Mouse (Mus musculus): ENCODE results near the gene Pgm5. TPM values are rescaled to one million over a fixed set of nuclear protein-coding genes. Genes with fewer than 3 reads are reported as not detected.
"Not testable (repeated sequence)": the region's sequence is repeated elsewhere in the genome, so short reads cannot be mapped to it uniquely, and the experiment has no call there.

The Pgm5 gene
- polyA plus RNA-seq, 1 experiment from 2014 or later, result 2.8 TPM

DNA sequence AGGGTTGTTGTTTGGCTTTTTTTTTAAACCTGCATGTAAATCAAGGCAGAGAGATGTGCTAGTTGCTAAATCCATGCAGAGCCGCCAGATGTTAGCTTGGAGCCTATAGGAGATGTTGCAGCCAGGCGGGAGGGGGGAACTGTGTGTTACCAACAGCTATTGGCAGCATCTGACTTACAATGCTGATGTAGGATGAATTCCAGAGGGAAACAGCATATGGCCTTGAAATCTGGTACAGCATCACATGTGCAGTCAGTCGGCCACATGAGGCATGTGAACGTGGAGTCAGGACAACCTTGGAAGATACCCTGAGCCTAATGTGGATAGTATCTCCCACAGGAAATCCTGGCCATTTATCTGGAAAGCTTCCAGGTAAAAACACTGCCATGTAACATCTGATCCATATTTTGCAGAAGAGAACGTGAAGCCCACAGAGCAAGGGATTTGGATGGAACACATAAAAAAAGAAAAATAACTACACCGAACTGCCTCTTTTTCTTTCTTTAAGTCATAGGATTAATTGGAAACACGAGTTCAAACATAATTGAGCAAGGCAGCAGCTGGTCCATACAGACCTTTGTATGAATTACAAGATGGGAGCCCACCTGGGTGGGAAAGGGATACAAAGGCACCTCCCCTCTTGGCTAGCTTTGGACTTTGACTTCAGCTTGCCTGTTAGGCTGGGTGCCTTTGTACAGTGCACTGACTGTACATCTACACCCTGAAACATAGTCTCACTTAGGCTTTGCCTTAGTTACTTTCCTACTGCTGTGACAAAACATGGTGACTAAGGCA lies 145.2 kb downstream of the Pgm5 start:
- Histone ChIP-seq H3K36me3 (no peaks in the 10 kb centered on the region), H3K4me1 (no peaks in the 10 kb centered on the region), H3K9me3 (replicated peaks) (no peaks in the 10 kb centered on the region), H3K27ac (no peak overlapping the region), H3K9ac (no peak overlapping the region), H3K4me3 (replicated peaks) (no peak overlapping the region), H3K27me3 (no peaks in the 10 kb centered on the region), H3K4me2 (no peak overlapping the region)
- WGBS, result 72% methylated on average over 7 of the region's 7 CpGs
- ATAC-seq (replicated peaks; ENCODE audit: low FRiP score), result no peak

DNA sequence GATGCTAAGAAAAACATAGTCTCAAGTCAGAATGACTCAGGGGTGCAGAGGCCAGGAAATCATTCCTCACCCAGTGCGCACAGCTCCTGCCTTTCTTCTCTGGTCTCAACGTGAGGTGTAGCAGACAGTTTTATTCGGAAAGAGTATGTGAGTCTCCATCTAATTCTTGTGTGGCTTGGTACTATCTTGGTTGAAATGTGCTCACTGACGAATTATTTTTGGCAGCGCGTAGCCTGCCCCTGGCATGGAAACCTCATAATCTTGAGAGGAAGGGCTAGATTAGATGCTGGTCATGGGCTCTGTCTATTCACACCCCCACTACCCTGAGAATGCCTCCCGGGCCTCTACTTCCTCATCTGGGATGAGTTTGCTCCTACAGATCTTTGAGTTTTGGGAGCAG lies 153.6 kb downstream of the Pgm5 start:
- no peak overlapping the region for H3K4me2 ChIP-seq
- no peak overlapping the region for H3K4me3 ChIP-seq (replicated peaks)
- H3K27ac ChIP-seq, result no peak overlapping the region
- no peaks in the 10 kb centered on the region for H3K27me3 ChIP-seq
- no peaks in the 10 kb centered on the region for H3K36me3 ChIP-seq
- no peaks in the 10 kb centered on the region for H3K9me3 ChIP-seq (replicated peaks)
- H3K4me1 ChIP-seq, result peaks cover 15% of the 10 kb centered on the region
- 69% methylated on average over 7 of the region's 7 CpGs for WGBS
- ATAC-seq (replicated peaks; ENCODE audit: low FRiP score), result no peak
- H3K9ac ChIP-seq, result no peak overlapping the region

DNA sequence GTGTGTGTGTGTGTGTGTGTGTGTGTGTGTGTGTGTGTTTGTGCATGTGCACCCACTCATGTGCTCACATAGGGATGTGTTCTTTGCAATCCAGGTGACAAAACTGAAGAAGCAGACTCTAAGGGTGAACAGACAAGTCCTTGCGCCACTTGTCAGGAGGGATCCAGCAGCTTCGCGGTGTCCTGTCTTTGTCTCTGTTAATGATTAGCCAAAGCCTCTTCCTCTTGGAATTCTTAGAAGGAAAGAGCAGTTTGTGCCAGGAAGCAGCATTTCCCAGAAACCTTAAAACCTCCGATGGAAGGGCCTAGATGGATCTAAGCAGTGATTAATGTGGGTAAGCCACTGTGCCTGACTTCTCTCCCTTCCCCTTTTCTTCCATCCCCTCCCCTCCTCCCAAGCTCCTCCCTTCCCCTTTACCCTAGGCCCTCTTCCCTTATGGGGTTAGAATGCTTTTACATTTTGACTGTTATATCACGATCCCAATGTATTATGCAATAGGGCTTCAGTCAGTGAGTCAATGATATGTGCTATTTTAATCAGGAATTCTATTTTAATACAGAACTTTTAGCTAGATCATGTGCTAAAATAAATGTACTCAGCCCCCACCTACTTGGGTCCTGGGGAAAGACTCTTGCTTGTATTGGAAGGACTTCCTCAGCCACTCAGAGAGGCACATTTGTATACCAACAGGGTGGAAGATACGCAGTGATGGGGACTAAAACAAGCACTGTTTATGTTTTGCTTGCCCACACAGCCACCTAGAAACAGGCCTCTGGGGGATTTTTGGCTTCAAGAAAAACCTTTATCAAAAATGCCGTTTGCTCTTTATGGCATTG lies 154.4 kb downstream of the Pgm5 start:
- H3K36me3 ChIP-seq, result no peaks in the 10 kb centered on the region
- H3K4me2 ChIP-seq, result no peak overlapping the region
- WGBS, result 63% methylated on average over 7 of the region's 7 CpGs
- H3K4me3 ChIP-seq (replicated peaks), result no peak overlapping the region
- H3K27me3 ChIP-seq, result no peaks in the 10 kb centered on the region
- 0 out of 2 replicates have a peak, but pooled peaks have one; percentile 6 for ATAC-seq (replicated peaks; ENCODE audit: low FRiP score)
- peaks cover 21% of the 10 kb centered on the region for H3K4me1 ChIP-seq
- no peak overlapping the region for H3K27ac ChIP-seq
- no peak overlapping the region for H3K9ac ChIP-seq
- H3K9me3 ChIP-seq (replicated peaks), result no peaks in the 10 kb centered on the region

DNA sequence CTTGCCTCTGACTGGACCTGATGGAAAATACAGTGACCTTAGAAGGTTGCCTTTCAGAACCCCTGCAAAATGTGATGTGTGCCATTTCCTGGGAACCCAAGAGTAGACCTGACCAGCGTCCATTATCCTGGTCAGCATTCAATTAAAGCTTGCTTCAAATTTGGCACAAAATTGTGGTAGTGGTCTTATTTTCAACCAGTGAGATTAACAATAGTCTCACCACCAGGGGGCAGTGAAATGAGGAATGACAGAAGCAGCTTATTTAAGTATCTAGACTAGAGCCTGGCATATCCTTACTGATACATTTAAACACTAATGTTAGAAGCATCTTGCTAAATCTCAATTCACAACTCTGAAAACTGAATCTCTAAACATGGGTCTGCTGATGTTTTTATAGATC lies 156.3 kb downstream of the Pgm5 start:
- Histone ChIP-seq H3K4me3 (replicated peaks) (no peak overlapping the region), H3K9me3 (replicated peaks) (no peaks in the 10 kb centered on the region), H3K27me3 (no peaks in the 10 kb centered on the region), H3K4me2 (no peak overlapping the region), H3K36me3 (no peaks in the 10 kb centered on the region), H3K9ac (no peak overlapping the region), H3K27ac (no peak overlapping the region), H3K4me1 (peaks cover 32% of the 10 kb centered on the region)
- 77% methylated on average over 1 of the region's 1 CpGs for WGBS
- ATAC-seq (replicated peaks; ENCODE audit: low FRiP score), result no peak

DNA sequence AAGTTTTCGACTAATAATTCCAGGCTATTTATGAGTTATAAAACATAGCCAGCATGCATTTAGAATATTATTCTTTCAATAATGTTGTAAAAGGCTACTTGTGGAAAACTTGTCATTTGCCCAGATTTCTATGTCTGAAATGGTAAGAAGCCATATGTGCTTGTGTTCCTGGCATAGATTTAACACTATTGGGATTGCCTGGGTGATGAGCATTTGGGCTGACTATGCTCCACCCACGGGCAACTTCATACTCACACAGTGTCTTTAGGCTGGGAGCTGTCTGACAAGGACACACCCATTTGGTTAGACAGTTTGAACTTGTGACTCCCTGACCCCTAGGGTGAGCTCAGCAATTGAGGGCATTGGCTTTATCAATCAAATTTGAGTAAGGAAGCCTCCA lies 157.3 kb downstream of the Pgm5 start:
- no peaks in the 10 kb centered on the region for H3K9me3 ChIP-seq (replicated peaks)
- no peaks in the 10 kb centered on the region for H3K36me3 ChIP-seq
- no peak overlapping the region for H3K27ac ChIP-seq
- 70% methylated on average over 2 of the region's 2 CpGs for WGBS
- H3K27me3 ChIP-seq, result no peaks in the 10 kb centered on the region
- H3K4me2 ChIP-seq, result no peak overlapping the region
- ATAC-seq (replicated peaks; ENCODE audit: low FRiP score), result no peak
- H3K9ac ChIP-seq, result no peak overlapping the region
- H3K4me3 ChIP-seq (replicated peaks), result no peak overlapping the region
- H3K4me1 ChIP-seq, result peaks cover 34% of the 10 kb centered on the region

DNA sequence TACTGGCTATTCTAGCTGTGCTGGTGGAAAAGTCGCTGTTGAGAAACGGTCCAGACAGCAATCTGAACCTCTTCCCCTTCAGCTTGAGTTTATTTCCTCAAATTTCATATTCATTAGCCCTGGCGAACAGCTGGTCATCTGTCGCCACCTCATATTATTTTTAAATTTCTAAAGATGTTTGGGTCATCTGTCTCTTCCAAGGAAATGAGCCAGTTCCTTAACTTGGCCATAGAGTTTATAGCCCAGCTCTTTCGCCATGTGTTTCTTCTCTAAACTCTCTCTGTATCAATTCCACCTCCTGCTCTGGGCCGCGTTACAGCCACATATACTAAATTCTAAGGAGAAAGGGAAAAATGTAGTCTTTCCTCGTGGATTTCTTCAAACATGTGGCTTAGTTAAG lies 158.0 kb downstream of the Pgm5 start:
- no peaks in the 10 kb centered on the region for H3K9me3 ChIP-seq (replicated peaks)
- WGBS, result 61% methylated on average over 8 of the region's 8 CpGs
- H3K9ac ChIP-seq, result no peak overlapping the region
- no peak overlapping the region for H3K27ac ChIP-seq
- ATAC-seq (replicated peaks; ENCODE audit: low FRiP score), result no peak
- H3K36me3 ChIP-seq, result no peaks in the 10 kb centered on the region
- H3K4me2 ChIP-seq, result no peak overlapping the region
- H3K27me3 ChIP-seq, result no peaks in the 10 kb centered on the region
- H3K4me3 ChIP-seq (replicated peaks), result no peak overlapping the region
- peaks cover 39% of the 10 kb centered on the region for H3K4me1 ChIP-seq

DNA sequence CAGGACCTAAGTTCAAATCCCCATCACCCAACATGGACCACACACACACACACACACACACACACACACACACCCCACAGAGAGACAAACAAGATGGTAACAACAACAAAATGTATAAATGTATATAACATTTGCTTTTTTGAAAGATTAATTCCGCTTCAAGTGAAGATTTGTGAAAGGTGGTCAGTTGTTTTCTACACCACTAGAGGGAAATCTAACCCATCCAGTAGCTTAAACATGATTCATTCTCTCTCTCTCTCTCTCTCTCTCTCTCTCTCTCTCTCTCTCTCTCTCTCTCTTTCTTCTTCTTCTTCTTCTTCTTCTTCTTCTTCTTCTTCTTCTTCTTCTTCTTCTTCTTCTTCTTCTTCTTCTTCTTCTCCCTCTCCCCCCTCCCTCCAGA lies 158.5 kb downstream of the Pgm5 start:
- H3K9ac ChIP-seq; H3K36me3 ChIP-seq; H3K4me2 ChIP-seq; ATAC-seq (replicated peaks; ENCODE audit: low FRiP score); H3K27me3 ChIP-seq; H3K9me3 ChIP-seq (replicated peaks); H3K4me3 ChIP-seq (replicated peaks): not testable (repeated sequence)
- Histone ChIP-seq H3K4me1 (peaks cover 40% of the 10 kb centered on the region), H3K27ac (peak overlapping the region; percentile 3; the same call in 1 of the 2 replicates)
- WGBS, result 76% methylated on average over 1 of the region's 1 CpGs

DNA sequence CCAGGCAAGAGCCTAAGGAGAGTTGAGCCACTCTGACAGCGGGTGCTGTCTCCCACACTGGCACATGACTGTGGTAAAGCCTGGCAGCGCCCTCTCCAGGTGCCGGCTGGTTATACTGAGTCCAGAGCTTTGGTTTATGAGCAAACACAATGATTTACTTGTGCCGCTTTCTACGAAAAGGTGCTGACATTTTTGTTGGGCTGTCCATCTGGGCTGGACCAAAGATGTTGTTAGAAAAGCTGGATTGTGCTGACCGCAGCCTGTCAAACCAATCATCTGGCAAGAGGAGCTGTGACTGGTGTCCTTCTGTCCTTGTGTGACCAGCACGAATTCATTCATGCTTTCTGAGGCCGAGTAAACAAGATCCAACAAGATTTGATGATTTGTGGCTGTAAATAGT lies 159.9 kb downstream of the Pgm5 start:
- H3K27me3 ChIP-seq, result no peaks in the 10 kb centered on the region
- H3K4me2 ChIP-seq, result no peak overlapping the region
- peaks cover 35% of the 10 kb centered on the region for H3K4me1 ChIP-seq
- H3K9me3 ChIP-seq (replicated peaks), result no peaks in the 10 kb centered on the region
- no peak overlapping the region for H3K9ac ChIP-seq
- WGBS, result 57% methylated on average over 8 of the region's 8 CpGs
- H3K4me3 ChIP-seq (replicated peaks), result no peak overlapping the region
- no peak for ATAC-seq (replicated peaks; ENCODE audit: low FRiP score)
- H3K36me3 ChIP-seq, result no peaks in the 10 kb centered on the region
- no peak overlapping the region for H3K27ac ChIP-seq

DNA sequence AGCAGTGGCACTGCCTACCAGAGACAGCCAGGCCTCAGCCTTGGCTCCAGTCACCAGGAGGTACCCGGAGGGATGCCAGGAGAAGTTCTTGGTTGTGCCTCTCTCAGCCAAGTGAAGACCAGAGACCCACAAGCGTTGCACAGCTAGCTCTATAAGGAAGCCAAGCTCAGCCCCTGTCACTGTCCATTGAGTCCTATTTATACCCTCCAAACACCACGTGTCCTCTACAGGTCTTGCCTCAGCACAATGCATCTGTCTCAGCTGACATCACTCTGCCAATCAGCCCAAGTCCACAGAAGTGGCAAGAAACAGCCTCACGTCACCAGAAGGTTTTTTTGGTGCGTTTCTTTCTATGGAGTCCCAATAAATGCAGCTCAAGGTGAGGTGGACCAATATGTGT lies 161.0 kb downstream of the Pgm5 start:
- 85% methylated on average over 5 of the region's 5 CpGs for WGBS

DNA sequence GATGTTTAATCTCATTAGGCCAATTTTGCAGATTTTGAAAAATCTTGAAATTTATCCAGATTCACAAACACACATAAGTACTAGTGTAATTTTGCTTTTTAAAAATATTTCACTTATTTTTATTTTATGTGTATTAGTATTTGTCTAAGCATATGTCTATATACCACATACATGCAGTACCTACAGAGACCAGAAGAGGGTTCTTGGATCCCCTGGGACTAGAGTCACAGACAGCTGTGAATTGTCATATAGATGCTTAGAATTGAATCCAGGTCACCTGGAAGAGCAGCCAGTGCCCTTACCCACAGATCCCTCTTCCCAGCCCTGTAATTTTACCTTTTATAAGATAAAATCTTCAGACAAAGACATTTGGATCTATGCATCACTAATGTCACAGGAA lies 161.7 kb downstream of the Pgm5 start:
- Histone ChIP-seq H3K4me3 (replicated peaks) (no peak overlapping the region), H3K4me1 (peaks cover 35% of the 10 kb centered on the region), H3K36me3 (no peaks in the 10 kb centered on the region), H3K9ac (no peak overlapping the region), H3K9me3 (replicated peaks) (no peaks in the 10 kb centered on the region), H3K4me2 (no peak overlapping the region), H3K27me3 (no peaks in the 10 kb centered on the region), H3K27ac (no peak overlapping the region)
- ATAC-seq (replicated peaks; ENCODE audit: low FRiP score), result no peak

More for the DNA sequence above, 161.0 kb downstream of the Pgm5 start:
- Histone ChIP-seq H3K4me3 (replicated peaks) (no peak overlapping the region), H3K36me3 (no peaks in the 10 kb centered on the region), H3K27ac (no peak overlapping the region), H3K9ac (no peak overlapping the region), H3K4me2 (no peak overlapping the region), H3K27me3 (no peaks in the 10 kb centered on the region), H3K4me1 (peaks cover 35% of the 10 kb centered on the region), H3K9me3 (replicated peaks) (no peaks in the 10 kb centered on the region)
- no peak for ATAC-seq (replicated peaks; ENCODE audit: low FRiP score)

DNA sequence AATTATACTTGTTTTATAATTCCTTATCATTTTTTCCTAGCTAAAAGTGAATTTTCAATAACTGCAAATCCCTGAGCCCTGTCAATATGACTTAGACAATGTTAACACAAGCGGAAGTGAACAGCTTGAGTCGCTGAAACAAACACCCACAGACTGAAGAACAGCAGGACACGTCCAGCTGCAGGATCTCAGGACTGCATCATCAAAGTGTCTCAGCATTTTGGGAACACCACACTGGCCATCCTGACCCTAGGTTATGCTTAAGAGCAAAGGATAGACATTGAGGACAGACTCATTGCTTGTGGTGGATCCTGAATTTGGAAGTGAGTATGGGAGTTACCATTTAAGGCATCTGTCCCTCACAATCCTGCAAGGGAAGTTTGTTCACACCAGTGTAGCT lies 162.5 kb downstream of the Pgm5 start:
- Histone ChIP-seq H3K4me2 (no peak overlapping the region), H3K36me3 (no peaks in the 10 kb centered on the region), H3K27me3 (no peaks in the 10 kb centered on the region), H3K27ac (peak overlapping the region; percentile 78), H3K4me3 (replicated peaks) (no peak overlapping the region), H3K9me3 (replicated peaks) (no peaks in the 10 kb centered on the region), H3K9ac (no peak overlapping the region), H3K4me1 (peaks cover 35% of the 10 kb centered on the region)
- WGBS, result 43% methylated on average over 3 of the region's 3 CpGs
- ATAC-seq (replicated peaks; ENCODE audit: low FRiP score), result no peak

DNA sequence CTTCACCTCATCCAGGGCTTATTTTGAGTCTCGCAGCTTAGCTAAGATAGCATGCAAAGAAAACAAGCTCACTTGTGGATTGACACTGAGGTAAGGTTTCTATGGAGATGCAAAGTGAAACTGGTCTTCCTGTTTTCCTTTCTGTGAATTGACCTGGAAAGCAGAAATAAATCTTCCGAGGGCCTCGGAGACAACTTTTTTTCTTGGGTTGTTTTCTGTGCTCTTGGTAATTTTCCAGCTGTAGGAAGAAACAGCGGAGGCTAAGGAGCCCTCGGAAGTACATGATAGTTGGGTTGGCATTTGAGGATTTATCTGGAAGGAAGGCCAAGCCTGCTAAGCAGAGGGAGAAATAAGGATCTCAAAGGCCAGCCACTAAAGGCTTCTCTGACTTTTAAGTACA lies 163.0 kb downstream of the Pgm5 start:
- peak; percentile 44; the same call in 1 of the 2 replicates for ATAC-seq (replicated peaks; ENCODE audit: low FRiP score)
- H3K4me3 ChIP-seq (replicated peaks), result no peak overlapping the region
- no peak overlapping the region for H3K9ac ChIP-seq
- H3K27me3 ChIP-seq, result no peaks in the 10 kb centered on the region
- peak overlapping the region; percentile 19 for H3K4me2 ChIP-seq
- 10% methylated on average over 5 of the region's 5 CpGs for WGBS
- no peaks in the 10 kb centered on the region for H3K9me3 ChIP-seq (replicated peaks)
- H3K4me1 ChIP-seq, result peaks cover 35% of the 10 kb centered on the region
- no peaks in the 10 kb centered on the region for H3K36me3 ChIP-seq
- H3K27ac ChIP-seq, result peak overlapping the region; percentile 78

Data from kidney, embryonic 15.5 days (tissue).